Mouse (Mus musculus): Measurements from ENCODE around the gene Olfr764-ps1.

DNA sequence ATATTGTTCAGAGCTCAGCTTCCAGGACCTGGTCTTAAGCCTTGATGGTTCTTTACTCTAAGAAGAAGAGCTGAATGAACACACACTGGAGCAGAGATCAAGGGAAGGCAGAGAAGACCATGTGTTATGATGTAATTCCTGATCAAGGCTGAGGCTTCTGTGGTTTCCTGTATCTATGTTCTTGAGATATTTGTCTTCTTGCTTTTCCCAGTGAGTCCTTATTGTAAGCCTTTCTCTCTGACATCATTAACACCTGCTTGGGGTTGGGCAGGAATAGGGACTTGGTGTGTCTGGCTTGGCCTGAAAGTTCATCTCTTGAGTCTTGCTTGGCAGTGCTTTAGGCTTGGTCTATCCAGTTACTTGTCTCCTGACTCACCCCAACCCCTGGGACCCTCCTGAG lies 48.7 kb downstream of the Olfr764-ps1 start:
- no peak for TF ChIP-seq CTCF (IDR thresholded peaks at IDR 0.05)
- no peak for TF ChIP-seq POLR2A (IDR thresholded peaks at IDR 0.05; ENCODE audit: insufficient read depth, low read depth, low read length)

All from heart, adult 2 months (tissue).